Mouse (Mus musculus) hindbrain, embryonic 13.5 days (tissue): ENCODE results near the gene Ano6. TPM values are rescaled to one million over a fixed set of nuclear protein-coding genes. Genes with fewer than 3 reads are reported as not detected.
"Not testable (repeated sequence)": the region's sequence is repeated elsewhere in the genome, so short reads cannot be mapped to it uniquely, and the experiment has no call there.

Source experiments
- ATAC-seq: fragments of 200-750 bp; cut with Nextera tagmentation; 2 replicates; pipeline ENCODE4 v1.8.0; 2017; ENCODE audit warnings: moderate TSS enrichment; ENCODE audit not compliant: low FRiP score
- H3K27ac ChIP-seq: fragments of 300-500 bp; sonication (generic); 2 replicates; pipeline ENCODE4 v1.5.1; 2015; ENCODE audit warnings: inconsistent platforms, mild to moderate bottlenecking, moderate library complexity
- H3K27me3 ChIP-seq: fragments of 300-500 bp; sonication (generic); 2 replicates; pipeline ENCODE4 v1.6.1; 2015; ENCODE audit warnings: mild to moderate bottlenecking, inconsistent platforms
- H3K36me3 ChIP-seq: fragments of 300-500 bp; sonication (generic); 2 replicates; pipeline ENCODE4 v1.6.1; 2015; ENCODE audit warnings: mild to moderate bottlenecking, inconsistent platforms
- H3K4me1 ChIP-seq: fragments of 300-500 bp; sonication (generic); replicated peaks from 2 replicates; pipeline ENCODE4 v1.6.1; 2015; ENCODE audit warnings: inconsistent platforms
- H3K4me2 ChIP-seq: fragments of 300-500 bp; sonication (generic); 2 replicates; pipeline ENCODE4 v1.6.1; 2015; ENCODE audit warnings: inconsistent platforms, mild to moderate bottlenecking, moderate library complexity
- H3K4me3 ChIP-seq: fragments of 300-500 bp; sonication (generic); 2 replicates; pipeline ENCODE4 v1.5.1; 2015; ENCODE audit warnings: mild to moderate bottlenecking, inconsistent platforms
- H3K9ac ChIP-seq: fragments of 300-500 bp; sonication (generic); 2 replicates; pipeline ENCODE4 v1.6.1; 2015; ENCODE audit warnings: mild to moderate bottlenecking, inconsistent platforms
- H3K9me3 ChIP-seq: fragments of 300-500 bp; sonication (generic); 2 replicates; pipeline ENCODE4 v1.6.1; 2016; ENCODE audit warnings: inconsistent platforms
- WGBS: fragments of 180-500 bp; shearing (Covaris S2); methylation state at CpG from one replicate; pipeline ENCODE4 v1.1.7; 2015; 5-methylcytosine and 5-hydroxymethylcytosine counted together
- polyA plus RNA-seq: library from polyadenylated mRNA; unstranded; fragments of >200 nt; fragmentation: Nextera tagmentation; extraction: Ambion mirVana; gene quantifications from 2 replicates; pipeline ENCODE4 v1.2.1, GENCODE M21; 2015

Ano6 gene
- polyA plus RNA-seq, 1 experiment from 2014 or later: 31.2 TPM

GRCm38 (mm10) chr15:95823383-95824306 is 33.0 kb downstream of the Ano6 start:
- Histone ChIP-seq H3K27ac (no peak overlapping the region), H3K9me3 (no peaks in the 10 kb centered on the region), H3K4me2 (no peak overlapping the region), H3K36me3 (peaks cover 8% of the 10 kb centered on the region; the same call in 1 of the 2 replicates), H3K27me3 (no peaks in the 10 kb centered on the region), H3K9ac (no peak overlapping the region), H3K4me1 (peaks cover 17% of the 10 kb centered on the region), H3K4me3 (no peak overlapping the region)
- WGBS: 89% methylated on average over 13 of the region's 13 CpGs
- no peak for ATAC-seq

- Histone ChIP-seq H3K36me3 (peaks cover 4% of the 10 kb centered on the region; the same call in 1 of the 2 replicates), H3K4me2 (no peak overlapping the region), H3K9me3 (no peaks in the 10 kb centered on the region), H3K9ac (no peak overlapping the region), H3K4me1 (peaks cover 40% of the 10 kb centered on the region), H3K27me3 (no peaks in the 10 kb centered on the region), H3K4me3 (no peak overlapping the region), H3K27ac (no peak overlapping the region)
- no peak for ATAC-seq
- 89% methylated on average over 13 of the region's 13 CpGs for WGBS
Observed at GRCm38 (mm10) chr15:95826516-95826915, 35.9 kb downstream of the Ano6 start.

GRCm38 (mm10) chr15:95827465-95827971 is 36.9 kb downstream of the Ano6 start:
- 10% methylated on average over 11 of the region's 11 CpGs for WGBS
- no peak overlapping the region for H3K4me3 ChIP-seq
- no peaks in the 10 kb centered on the region for H3K9me3 ChIP-seq
- peaks cover 4% of the 10 kb centered on the region; the same call in 1 of the 2 replicates for H3K36me3 ChIP-seq
- H3K4me1 ChIP-seq: peaks cover 40% of the 10 kb centered on the region
- peak overlapping the region; percentile 23; the same call in 1 of the 2 replicates for H3K4me2 ChIP-seq
- ATAC-seq: peak; percentile 36; the same call in 1 of the 2 replicates
- no peak overlapping the region for H3K9ac ChIP-seq
- no peak overlapping the region for H3K27ac ChIP-seq
- no peaks in the 10 kb centered on the region for H3K27me3 ChIP-seq

DNA sequence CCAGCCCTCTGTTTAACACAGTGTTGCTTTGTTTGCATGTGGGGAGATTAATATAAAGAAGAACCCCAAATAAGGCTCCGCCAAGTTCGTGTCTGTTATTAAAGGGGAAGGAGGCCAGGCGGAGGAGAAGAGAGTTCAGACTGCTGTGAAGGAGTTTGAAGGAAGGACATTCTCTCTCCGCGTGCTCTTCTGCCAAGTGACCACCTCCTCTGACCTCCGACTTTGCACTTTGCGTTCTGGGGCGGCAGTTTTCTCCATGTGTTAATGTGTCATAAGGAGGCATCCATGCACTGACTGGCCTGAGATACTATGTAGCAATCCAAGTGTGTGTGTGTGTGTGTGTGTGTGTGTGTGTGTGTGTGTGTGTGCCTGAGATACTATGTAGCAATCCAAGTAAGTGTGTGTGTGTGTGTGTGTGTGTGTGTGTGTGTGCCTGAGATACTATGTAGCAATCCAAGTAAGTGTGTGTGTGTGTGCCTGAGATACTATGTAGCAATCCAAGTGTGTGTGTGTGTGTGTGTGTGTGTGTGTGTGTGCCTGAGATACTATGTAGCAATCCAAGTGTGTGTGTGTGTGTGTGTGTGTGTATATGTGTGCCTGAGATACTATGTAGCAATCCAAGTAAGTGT is 37.5 kb downstream of the Ano6 start:
- H3K9me3 ChIP-seq, ATAC-seq, H3K4me3 ChIP-seq, H3K27me3 ChIP-seq, H3K36me3 ChIP-seq, H3K9ac ChIP-seq, H3K27ac ChIP-seq: not testable (repeated sequence)
- peak overlapping the region; percentile 23; the same call in 1 of the 2 replicates for H3K4me2 ChIP-seq
- peaks cover 40% of the 10 kb centered on the region for H3K4me1 ChIP-seq
- WGBS: 23% methylated on average over 8 of the region's 8 CpGs

GRCm38 (mm10) chr15:95828647-95829254 is 38.1 kb downstream of the Ano6 start:
- Histone ChIP-seq H3K4me1 (peaks cover 40% of the 10 kb centered on the region), H3K36me3 (peaks cover 4% of the 10 kb centered on the region; the same call in 1 of the 2 replicates), H3K9me3 (no peaks in the 10 kb centered on the region), H3K27ac (peak overlapping the region; percentile 63), H3K4me2 (0 out of 2 replicates have a peak overlapping the region, but pooled peaks have one; percentile 1), H3K27me3 (no peaks in the 10 kb centered on the region), H3K9ac (no peak overlapping the region), H3K4me3 (no peak overlapping the region)
- 0 out of 2 replicates have a peak, but pooled peaks have one; percentile 34 for ATAC-seq
- WGBS: 38% methylated on average over 10 of the region's 10 CpGs

DNA sequence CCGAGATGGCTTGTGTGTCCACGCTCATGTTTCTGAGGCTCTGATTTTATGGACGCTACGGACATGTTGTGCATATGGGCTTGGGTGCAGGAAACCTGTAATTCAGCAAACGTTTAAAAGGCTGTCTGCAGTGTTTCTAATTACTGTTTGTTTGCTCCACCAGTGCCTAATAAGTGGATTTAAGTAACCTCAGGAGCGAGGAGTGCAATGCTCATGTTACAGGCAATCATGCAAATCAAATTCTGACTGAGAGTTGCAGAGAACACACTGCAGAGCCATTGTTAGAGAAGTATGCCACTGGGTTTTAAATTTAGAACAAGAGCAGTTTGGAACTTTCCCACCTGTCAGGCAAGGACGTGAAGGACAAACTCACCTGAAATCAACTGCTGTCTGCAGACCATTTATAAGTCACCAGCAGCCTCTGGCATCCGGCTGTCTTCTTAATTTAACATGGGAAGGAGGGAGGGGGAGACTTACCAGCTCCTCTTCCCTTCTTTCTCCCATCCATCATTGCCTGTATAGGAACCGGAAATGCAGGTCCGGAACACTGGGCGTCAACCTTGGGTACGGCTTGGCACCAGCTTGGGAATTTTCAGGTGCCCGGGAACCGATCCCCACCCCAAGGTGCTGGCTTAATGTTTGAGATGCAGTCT is 39.0 kb downstream of the Ano6 start:
- H3K27me3 ChIP-seq: no peaks in the 10 kb centered on the region
- peaks cover 40% of the 10 kb centered on the region for H3K4me1 ChIP-seq
- peaks cover 4% of the 10 kb centered on the region; the same call in 1 of the 2 replicates for H3K36me3 ChIP-seq
- 61% methylated on average over 14 of the region's 14 CpGs for WGBS
- H3K4me3 ChIP-seq: no peak overlapping the region
- no peak for ATAC-seq
- no peak overlapping the region for H3K9ac ChIP-seq
- H3K27ac ChIP-seq: peak overlapping the region; percentile 63; the same call in 1 of the 2 replicates
- no peak overlapping the region for H3K4me2 ChIP-seq
- no peaks in the 10 kb centered on the region for H3K9me3 ChIP-seq

GRCm38 (mm10) chr15:95830206-95830560 is 39.5 kb downstream of the Ano6 start:
- 63% methylated on average over 12 of the region's 12 CpGs for WGBS
- H3K4me2 ChIP-seq: no peak overlapping the region

GRCm38 (mm10) chr15:95833292-95833691 is 42.6 kb downstream of the Ano6 start:
- H3K36me3 ChIP-seq: no peaks in the 10 kb centered on the region
- no peaks in the 10 kb centered on the region for H3K27me3 ChIP-seq
- no peak overlapping the region for H3K9ac ChIP-seq
- H3K9me3 ChIP-seq: no peaks in the 10 kb centered on the region
- no peak overlapping the region for H3K4me3 ChIP-seq
- H3K27ac ChIP-seq: no peak overlapping the region
- H3K4me2 ChIP-seq: no peak overlapping the region
- 87% methylated on average over 9 of the region's 9 CpGs for WGBS
- no peak for ATAC-seq
- peaks cover 31% of the 10 kb centered on the region for H3K4me1 ChIP-seq

More at GRCm38 (mm10) chr15:95830206-95830560, 39.5 kb downstream of the Ano6 start:
- no peak overlapping the region for H3K9ac ChIP-seq
- no peaks in the 10 kb centered on the region for H3K9me3 ChIP-seq
- no peak overlapping the region for H3K4me3 ChIP-seq
- no peaks in the 10 kb centered on the region for H3K27me3 ChIP-seq
- H3K27ac ChIP-seq: no peak overlapping the region
- H3K36me3 ChIP-seq: 0 out of 2 replicates have a peak, but pooled peaks cover 1% of the 10 kb centered on the region
- H3K4me1 ChIP-seq: peaks cover 40% of the 10 kb centered on the region
- ATAC-seq: no peak

DNA sequence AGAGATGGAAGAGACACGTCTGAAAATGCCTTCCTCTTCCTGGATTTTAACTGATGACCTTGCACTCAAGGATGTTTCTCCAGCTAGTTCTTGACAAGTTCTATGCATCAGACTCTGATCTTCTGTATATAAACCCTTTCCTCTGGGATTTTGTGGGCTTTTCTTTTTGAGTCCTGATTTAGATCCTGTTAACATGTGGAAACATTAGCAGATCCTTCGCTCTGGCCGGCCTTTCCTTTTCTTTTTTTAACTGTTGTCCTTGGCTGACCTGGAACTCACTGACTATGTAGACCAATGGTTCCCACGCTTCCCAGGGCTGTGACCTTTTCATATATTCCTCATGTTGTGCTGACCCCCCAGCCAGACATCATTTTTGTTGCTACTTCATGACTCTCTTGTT is 45.4 kb downstream of the Ano6 start:
- Histone ChIP-seq H3K27me3 (no peaks in the 10 kb centered on the region), H3K9ac (no peak overlapping the region), H3K36me3 (no peaks in the 10 kb centered on the region), H3K4me1 (0 out of 2 replicates have a peak, but pooled peaks cover 8% of the 10 kb centered on the region), H3K4me3 (no peak overlapping the region), H3K27ac (no peak overlapping the region), H3K4me2 (no peak overlapping the region), H3K9me3 (no peaks in the 10 kb centered on the region)
- no peak for ATAC-seq
- 72% methylated on average over 4 of the region's 4 CpGs for WGBS

GRCm38 (mm10) chr15:95836646-95837434 is 46.2 kb downstream of the Ano6 start:
- whole genome bisulfite sequencing: 61% methylated on average over 13 of the region's 13 CpGs
- H3K4me1 ChIP-seq: 0 out of 2 replicates have a peak, but pooled peaks cover 8% of the 10 kb centered on the region
- ATAC-seq: no peak
- no peak overlapping the region for H3K4me2 ChIP-seq
- H3K4me3 ChIP-seq: no peak overlapping the region
- no peak overlapping the region for H3K9ac ChIP-seq
- no peaks in the 10 kb centered on the region for H3K9me3 ChIP-seq
- no peaks in the 10 kb centered on the region for H3K36me3 ChIP-seq
- no peaks in the 10 kb centered on the region for H3K27me3 ChIP-seq
- no peak overlapping the region for H3K27ac ChIP-seq

- Histone ChIP-seq H3K4me3 (no peak overlapping the region), H3K9me3 (no peaks in the 10 kb centered on the region), H3K27ac (no peak overlapping the region), H3K36me3 (no peaks in the 10 kb centered on the region), H3K4me1 (0 out of 2 replicates have a peak, but pooled peaks cover 8% of the 10 kb centered on the region), H3K4me2 (no peak overlapping the region), H3K27me3 (no peaks in the 10 kb centered on the region), H3K9ac (no peak overlapping the region)
- no peak for ATAC-seq
- 41% methylated on average over 1 of the region's 1 CpGs for WGBS
Observed at GRCm38 (mm10) chr15:95837570-95837969, 46.9 kb downstream of the Ano6 start.
